Mouse (Mus musculus) kidney, postnatal 4 days (tissue): ENCODE results near the gene Cln3.
A peak's percentile ranks its signal among the peaks of the same experiment; 100 is the strongest.

Experiments
- DNase-seq, 2 experiments: peaks; one replicate each; pipeline ENCODE4 v3.0.0; 2021; ENCODE audit warnings: mixed read lengths in 2 of 2

Cln3 gene

DNA sequence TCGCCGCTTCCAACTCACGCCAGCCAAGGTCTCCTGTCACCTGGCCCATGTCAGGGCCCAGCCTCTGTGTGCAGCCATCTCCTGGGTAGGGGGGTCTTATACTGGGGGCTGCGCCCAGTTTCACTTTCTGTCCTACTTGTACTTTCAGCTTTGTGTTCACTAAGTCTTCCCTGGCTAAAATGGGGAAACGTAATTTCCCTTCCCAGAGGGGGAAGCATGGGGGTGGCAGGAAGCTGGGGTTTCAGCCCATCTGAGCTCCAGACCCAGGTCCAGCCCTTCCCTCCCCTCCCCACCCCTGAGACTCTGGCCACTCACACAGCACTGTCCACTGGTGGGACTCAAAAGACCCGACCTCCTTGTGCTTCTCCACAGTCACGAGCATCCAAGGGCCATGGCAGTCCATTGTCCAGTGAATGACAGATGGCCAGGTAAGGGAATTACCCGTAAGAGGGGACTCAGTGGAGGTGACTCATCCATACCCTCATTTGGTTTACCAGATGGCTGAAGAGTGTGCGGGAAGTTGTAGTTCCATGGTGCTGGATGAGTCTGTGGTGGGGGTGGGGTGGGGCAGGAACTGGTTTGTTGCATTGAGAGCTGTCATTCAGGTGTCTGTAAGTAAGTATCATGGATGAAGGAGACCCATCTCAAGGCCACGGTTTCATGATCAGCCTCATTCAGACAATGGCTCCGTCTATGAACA, 9.4 kb upstream of the Cln3 start, which contains the start of gene Il27:
Gene Il27, minus strand, starts transcription at position 80 of the 700 bp plus-strand sequence.
- DNase-seq = no peak

GRCm38 (mm10) chr7:126587779-126588178, 2.2 kb upstream of the Cln3 start:
- peak; percentile 85 to 90 for DNase-seq

DNA sequence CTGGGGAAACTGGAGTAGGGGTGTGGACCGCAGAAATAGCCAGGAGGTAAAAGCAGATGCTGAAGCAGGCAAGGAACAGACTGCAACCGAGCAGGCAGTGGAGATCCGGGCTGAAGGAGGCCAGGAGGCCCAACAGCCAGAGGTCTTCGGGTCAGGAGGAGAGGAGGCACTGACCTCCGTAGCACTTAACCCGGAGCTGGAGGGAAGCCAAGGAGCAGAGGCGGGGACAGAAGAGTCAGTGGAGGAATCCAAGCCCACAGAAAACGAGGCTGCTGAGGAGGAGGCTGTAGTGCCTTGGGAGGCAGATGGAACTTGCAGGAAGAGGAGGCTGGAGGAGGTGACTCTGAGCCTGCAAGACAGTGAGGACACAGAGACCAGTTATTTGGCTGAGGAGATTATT, 1.2 kb upstream of the Cln3 start:
- DNase-seq = peak; percentile 21 to 49

GRCm38 (mm10) chr7:126584506-126584977, 1.1 kb downstream of the Cln3 start, which contains the start of gene Apobr:
Gene Apobr (plus strand): TSS chr7:126584942.
- no peak for DNase-seq

DNA sequence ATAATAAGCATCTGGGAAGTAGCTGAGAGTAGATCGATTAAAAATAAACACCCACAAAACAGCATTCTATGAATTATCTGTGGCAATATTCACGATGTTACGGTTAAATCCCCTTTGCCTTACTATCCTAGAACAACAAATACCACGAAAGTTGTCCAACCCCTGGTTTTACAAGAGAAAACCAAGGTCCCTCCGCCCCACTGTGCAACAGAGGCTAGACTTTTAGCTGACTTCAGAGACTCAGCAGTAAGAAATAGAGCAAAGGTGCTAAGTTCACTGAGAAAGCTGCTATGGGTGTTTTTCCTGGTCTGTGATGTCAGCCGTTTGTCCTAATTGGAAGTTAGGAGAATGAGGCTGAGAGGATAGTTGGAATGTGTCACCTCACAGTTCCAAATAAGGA, 1.9 kb downstream of the Cln3 start:
- DNase-seq = no peak

DNA sequence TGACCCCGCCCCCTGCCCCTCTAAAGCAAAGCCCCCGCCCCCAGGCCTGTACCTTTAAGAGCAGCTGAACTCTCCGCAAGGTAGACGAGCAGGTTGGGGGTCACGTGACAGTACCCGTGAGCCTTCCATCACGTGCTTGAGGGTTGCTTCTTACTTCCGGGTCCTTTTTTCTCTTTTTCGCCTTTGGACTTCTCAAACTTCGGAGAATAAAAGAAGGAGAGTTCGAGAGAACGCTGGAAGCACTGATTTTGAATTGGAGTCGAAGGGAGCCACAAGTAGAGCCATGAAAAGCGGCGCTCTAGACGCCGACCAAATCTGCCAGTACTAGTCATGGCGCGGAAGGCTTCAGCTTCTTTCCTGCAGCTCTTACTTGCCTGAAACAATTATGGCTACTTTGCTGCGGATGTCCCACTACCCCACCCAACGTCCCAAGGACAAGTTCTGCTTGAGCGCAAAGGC, 2.3 kb downstream of the Cln3 start:
- peak; percentile 91 to 95 for DNase-seq

DNA sequence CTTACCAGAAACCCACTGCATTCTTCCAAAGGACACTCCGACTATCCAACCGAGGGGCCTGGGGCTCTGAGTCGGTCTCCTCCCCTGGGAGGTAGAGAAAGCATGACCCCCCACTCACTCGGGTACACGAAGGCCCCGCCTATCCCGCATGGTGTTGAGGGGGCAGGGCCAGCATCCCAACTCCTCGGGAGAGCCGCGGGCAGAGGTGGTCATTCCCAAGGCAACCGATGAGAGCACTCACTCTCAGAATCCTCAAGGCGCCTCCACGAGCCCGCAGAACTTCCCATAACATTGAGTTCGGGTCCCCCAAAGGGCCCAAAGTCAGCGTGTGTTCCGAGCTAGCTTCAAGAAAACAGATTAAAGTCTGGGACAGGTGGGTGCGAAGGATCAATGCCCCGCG, 2.9 kb downstream of the Cln3 start:
- DNase-seq = peak; percentile 51 to 73

GRCm38 (mm10) chr7:126581661-126582060, 4.0 kb downstream of the Cln3 start:
- no peak for DNase-seq

DNA sequence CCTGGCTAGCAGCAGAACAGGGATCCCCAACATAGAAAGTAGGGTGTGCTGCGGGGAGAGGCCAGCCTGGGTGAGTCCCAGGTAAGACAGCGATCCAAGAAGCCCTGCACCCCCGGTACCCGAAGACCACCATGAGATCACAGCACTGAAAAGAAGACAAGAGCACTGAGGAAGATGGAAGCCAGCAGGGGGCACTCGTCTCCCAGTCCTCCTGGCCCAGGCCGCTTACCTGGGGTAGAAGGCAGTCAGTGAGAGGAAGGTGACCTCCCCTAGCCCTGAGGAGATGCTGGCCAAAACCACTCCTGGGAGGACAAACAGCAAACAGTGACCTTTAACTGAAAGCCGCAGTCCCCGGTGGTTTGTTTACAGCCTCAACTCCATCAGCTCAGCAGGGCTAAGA, 6.4 kb downstream of the Cln3 start:
- DNase-seq = peak; percentile 74 to 79

DNA sequence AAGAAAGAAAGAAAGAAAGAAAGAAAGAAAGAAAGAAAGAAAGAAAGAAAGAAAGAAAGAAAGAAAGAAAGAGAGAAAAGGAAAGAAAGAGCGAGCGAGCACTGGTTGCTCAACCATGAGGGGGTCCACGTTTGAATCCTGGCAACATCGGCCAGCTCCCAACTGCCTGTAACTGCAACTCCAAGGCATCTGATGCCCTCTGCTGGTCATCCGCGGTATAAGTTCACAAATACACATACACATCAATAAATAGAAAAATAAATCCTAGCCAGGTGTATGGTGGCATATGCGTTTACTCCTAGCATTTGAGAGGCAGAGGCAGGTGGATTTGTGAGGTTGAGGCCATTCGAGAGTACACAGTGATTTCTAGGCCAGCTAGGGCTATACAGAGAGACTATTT, 8.7 kb downstream of the Cln3 start:
- DNase-seq = peak; percentile 79

DNA sequence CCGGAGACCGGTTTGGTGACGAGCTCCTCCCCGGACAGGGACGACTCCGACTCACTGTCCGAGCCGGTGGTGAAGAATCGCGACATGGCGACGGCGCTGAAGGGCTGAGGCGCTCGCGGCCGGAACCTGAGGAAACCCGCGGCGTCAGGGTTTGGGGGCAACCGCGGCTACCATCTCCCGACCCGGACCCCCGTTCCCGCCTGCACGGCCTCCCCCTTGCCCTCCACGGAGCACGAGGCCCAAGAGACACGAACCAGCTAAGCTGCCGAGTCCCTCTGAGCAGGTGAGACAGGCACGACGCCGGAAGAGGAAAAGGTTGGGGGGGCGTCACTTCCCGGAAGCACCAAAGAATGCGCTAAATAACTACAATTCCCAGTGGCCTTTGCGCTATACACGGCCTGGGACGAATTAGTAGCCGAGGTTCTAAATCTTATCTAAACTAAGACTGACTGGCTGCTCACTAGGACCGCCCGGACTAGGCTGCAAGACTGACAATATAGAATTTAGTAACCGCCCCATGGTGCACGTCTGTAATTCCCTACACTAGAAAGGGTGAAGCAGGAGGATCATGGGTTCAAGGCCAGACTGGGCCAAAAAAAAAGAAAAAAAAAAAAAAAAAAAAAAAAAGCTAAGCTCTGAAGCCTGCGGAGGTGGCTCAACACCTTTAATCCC, 19.4 kb downstream of the Cln3 start, which contains the start of gene Eif3c:
Gene Eif3c, minus strand, starts transcription at position 318 of the 672 bp plus-strand sequence.
- peak; percentile 83 to 89 for DNase-seq

GRCm38 (mm10) chr7:126565693-126566092, 19.9 kb downstream of the Cln3 start:
- DNase-seq = peak in 1 of 2 experiments; percentile 64

DNA sequence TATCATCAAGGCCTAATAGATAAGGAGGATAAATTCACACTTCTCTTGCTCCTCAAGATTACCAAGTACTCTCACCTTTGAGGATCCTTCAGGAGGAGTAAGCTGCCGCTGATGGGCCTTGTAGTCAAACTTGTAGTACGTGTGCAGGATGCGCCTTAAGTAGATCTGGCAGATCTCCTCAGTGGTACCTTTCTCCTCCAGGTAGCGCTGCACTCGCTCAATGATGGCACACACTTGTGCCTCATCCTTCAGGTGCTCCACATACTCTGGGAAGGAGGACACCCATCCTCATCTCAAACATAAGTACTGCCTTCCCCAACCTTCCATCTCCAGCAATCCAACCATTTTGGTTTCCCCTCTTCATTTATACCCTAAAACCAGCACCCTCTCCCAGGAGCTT, 29.0 kb downstream of the Cln3 start:
- no peak for DNase-seq

DNA sequence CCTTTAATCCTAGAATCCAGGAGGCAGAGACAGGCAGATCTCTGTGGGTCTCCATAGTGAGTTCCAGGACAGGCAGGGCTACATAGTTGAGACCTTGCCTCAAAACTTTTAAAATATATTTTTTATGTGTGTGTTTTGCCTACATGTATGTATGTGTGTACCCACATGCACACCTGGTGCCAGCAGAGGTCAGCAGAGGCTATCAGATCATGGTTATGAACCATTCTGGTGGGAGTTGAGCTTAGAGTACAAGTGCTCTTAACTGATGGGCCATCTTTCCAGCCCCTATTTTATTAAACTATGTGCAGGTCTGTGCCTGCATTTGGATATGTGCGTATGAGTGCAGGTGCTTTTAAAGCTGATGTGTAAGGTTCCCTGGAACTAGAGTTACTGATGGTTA, 30.8 kb downstream of the Cln3 start:
- DNase-seq = peak in 1 of 2 experiments; percentile 28

DNA sequence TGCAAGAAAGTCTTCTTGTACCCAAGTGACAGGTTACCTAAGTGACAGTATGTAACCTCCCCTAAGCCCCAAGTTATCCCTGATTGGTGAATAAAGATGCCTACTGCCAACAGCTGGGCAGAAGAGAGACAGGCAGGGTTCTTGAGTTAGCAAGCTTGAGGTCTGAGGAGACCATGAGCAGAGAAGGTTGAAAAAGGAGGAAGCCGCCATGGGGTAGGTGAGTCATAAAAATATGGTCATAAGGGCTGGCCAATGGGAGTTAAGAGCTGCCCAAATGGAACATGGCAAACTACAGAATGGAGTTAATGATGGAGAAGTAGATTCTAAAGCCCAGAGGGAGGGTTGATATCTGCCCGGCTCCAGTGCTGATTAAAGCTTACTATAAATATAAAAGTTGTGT, 40.0 kb downstream of the Cln3 start:
- no peak for DNase-seq

DNA sequence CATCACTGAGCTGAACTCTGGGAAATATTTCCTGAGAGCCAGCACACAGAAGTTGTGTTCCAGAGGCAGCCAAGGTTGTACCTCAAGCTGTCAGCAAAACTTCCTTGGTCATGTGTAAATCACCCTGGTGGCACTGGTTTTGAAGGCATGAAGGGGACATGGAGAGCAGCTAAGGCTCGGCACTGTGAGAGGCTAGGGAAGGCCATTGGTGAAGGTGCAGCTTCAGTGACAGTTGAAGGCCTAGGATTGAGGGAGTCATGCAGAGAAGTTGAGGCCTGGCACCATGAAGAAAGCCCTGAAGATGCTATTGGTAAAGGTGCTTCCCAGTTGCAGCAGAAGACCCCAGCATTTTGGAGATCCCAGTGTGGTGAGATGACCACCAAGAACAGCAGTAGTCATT, 44.0 kb downstream of the Cln3 start:
- no peak for DNase-seq

GRCm38 (mm10) chr7:126537820-126538585, 47.6 kb downstream of the Cln3 start:
- peak in 1 of 2 experiments; percentile 24 for DNase-seq

DNA sequence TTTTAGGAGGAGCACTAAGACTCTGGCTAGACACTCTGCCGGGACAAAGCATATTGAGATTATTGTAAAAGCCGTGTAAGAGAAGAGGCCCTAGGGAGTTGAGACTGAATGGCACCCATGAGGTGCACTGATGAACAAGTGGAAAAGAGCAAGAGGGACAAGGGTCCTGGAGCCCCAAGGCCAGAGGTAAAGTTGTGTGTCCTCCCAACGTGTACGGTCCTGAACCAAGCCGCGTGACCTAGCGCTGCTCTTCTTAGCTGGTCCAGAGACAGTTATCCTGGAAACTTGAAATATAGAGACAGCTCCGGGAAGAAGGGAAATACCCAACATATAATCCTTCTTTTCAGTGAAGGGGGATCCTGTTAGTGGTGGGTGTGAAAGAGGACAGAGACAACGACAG, 49.2 kb downstream of the Cln3 start:
- DNase-seq = no peak

- DNase-seq = peak; percentile 30 to 50
Measured at GRCm38 (mm10) chr7:126535766-126536165, 49.9 kb downstream of the Cln3 start.

GRCm38 (mm10) chr7:126533434-126533833, 52.2 kb downstream of the Cln3 start:
- no peak for DNase-seq

DNA sequence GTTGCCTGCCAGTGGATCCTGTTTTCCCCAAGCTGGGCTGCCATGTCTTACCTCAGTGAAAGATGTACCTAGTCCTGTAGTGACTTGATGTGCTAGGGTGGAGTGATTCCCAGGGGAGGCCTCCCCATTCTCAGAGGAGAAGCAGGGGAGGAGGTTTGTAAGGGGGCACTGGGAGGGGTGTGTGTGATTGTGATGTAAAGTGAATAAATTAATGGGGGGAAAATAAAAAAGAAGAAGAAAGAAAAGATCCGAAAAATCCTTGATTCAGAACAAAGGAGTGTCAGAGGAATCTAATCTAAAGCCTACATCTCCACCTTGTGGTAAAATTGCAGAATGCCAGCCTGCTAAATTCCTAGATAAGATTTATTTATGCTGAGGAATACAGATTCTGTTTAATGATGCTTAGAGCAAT, 57.4 kb downstream of the Cln3 start:
- DNase-seq = peak; percentile 12 to 31

DNA sequence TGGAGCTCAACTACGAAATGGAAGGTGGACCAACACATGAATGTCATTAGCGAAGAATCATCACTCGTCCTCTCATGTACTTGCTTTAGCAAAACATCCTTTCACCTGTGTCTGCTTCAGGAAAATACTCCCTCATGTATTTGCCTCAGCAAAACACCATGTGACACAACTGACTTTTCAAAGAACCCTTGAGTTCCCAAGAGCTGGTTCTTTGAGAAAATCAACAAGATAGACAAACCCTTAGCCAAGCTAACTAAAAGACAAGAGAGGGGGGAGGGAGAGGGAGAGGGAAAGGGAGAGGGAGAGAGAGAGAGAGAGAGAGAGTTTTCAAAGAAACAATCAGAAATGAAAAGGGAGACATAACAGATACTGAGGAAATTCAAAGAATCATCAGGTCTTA, 62.3 kb downstream of the Cln3 start:
- no peak for DNase-seq
